Comparison of ENCODE assay signal across 22 mouse cellular contexts in genomic region chr10:94741459-94741858, GRCm38 (mm10). TPM values are rescaled to one million over a fixed set of nuclear protein-coding genes. Genes with fewer than 3 reads are reported as not detected.
DNase-seq lines count a peak whose midpoint lies in the region; TF ChIP-seq lines count a peak whose summit lies in the region.
"Had no signal": no experiment of that assay in that cellular context is flagged by ENCODE, and none has a peak within 500 bp of the region (broad histone marks: within the 10 kb centered on the region; RNA-seq: fewer than 3 reads in every experiment).

No protein-coding gene starts in this region.

- no peak overlapping the region for H3K27ac ChIP-seq in MEL (ENCODE audit: control insufficient read depth, low read depth, low read length)
- H3K27ac ChIP-seq: embryonic facial prominence, embryonic 10.5 days; embryonic facial prominence, embryonic 12.5 days; forebrain, embryonic 13.5 days; forebrain, embryonic 15.5 days had no signal

- H3K27me3 ChIP-seq in MEL (ENCODE audit: control insufficient read depth in 1 of 2, insufficient read depth in 2 of 2, low read length in 2 of 2), result no peaks in the 10 kb centered on the region
- H3K27me3 ChIP-seq: CH12.LX; embryonic facial prominence, embryonic 12.5 days; forebrain, embryonic 13.5 days; forebrain, embryonic 15.5 days had no signal

- H3K36me3 ChIP-seq in MEL (ENCODE audit: control insufficient read depth in 1 of 2, insufficient read depth in 2 of 2, low read length in 2 of 2), result peaks cover 1 to 11% of the 10 kb centered on the region in 2 experiments; a peak in 3 of 4 replicates
- H3K36me3 ChIP-seq: embryonic facial prominence, embryonic 12.5 days; forebrain, embryonic 15.5 days had no signal

- no peak overlapping the region for H3K4me3 ChIP-seq in MEL (ENCODE audit: control insufficient read depth in 1 of 2, insufficient read depth in 1 of 2, low read depth in 2 of 2, low read length in 2 of 2)
- H3K4me3 ChIP-seq: embryonic facial prominence, embryonic 10.5 days; embryonic facial prominence, embryonic 12.5 days; forebrain, embryonic 13.5 days; forebrain, embryonic 15.5 days had no signal

- H3K4me1 ChIP-seq in MEL (ENCODE audit: control insufficient read depth in 1 of 2, insufficient read depth in 2 of 2, low read length in 2 of 2), result peaks cover 5 to 7% of the 10 kb centered on the region in 2 experiments
- H3K4me1 ChIP-seq: embryonic facial prominence, embryonic 10.5 days; embryonic facial prominence, embryonic 12.5 days had no signal

- no peak for TF ChIP-seq POLR2A in MEL (IDR thresholded peaks at IDR 0.05; ENCODE audit: control insufficient read depth in 1 of 2, insufficient read depth in 1 of 2, low read depth in 1 of 2, low read length in 2 of 2, poor library complexity in 1 of 2)

- peak; percentile 63 for DNase-seq in 3T3-L1 (ENCODE audit: low read depth, low spot score)
- DNase-seq in MEL (ENCODE audit: low read depth, low spot score), result no peak
- DNase-seq in NIH3T3 (ENCODE audit: low read depth), result peak; percentile 11
- no peak for DNase-seq in lung, postnatal 36 days
- no peak for DNase-seq in testis, postnatal 14 days (ENCODE audit: low spot score)
- DNase-seq in adrenal gland, adult 8-10 months, result no peak
- DNase-seq: adrenal gland, adult 2 months; adrenal gland, postnatal 14 days; adrenal gland, postnatal 36 days; B cell, adult 2 months; cerebellum, adult 11-12 months; cerebellum, adult 2 months; cerebellum, adult 9-10 months; cerebellum, postnatal 10 days; cerebellum, postnatal 25 days; forebrain, postnatal 0 days had no signal

- TF ChIP-seq EP300 in MEL (IDR thresholded peaks at IDR 0.05; ENCODE audit: low read depth in 1 of 2, low read length in 2 of 2), result peak in 1 of 2 experiments; percentile 39; a peak in 2 of 4 replicates

- TF ChIP-seq CTCF in MEL (IDR thresholded peaks at IDR 0.05 in 2 of 3, conservative IDR thresholded peaks at IDR 0.05 in 1 of 3; ENCODE audit: control insufficient read depth in 1 of 3, insufficient read depth in 1 of 3, low read depth in 2 of 3, low read length in 3 of 3, poor library complexity in 1 of 3, severe bottlenecking in 1 of 3), result no peak

- H3K79me2 ChIP-seq in MEL (ENCODE audit: control insufficient read depth, insufficient read depth, low read length, poor library complexity), result no peaks in the 10 kb centered on the region; the same call in 1 of the 2 replicates

- H3K9ac ChIP-seq in MEL (ENCODE audit: control insufficient read depth, low read depth, low read length, poor library complexity, severe bottlenecking), result no peak overlapping the region
- H3K9ac ChIP-seq: embryonic facial prominence, embryonic 12.5 days; forebrain, embryonic 13.5 days; forebrain, embryonic 15.5 days; forebrain, postnatal 0 days had no signal

- no peaks in the 10 kb centered on the region for H3K9me3 ChIP-seq in MEL (replicated peaks; ENCODE audit: insufficient read depth, low read length)
- H3K9me3 ChIP-seq: embryonic facial prominence, embryonic 10.5 days; embryonic facial prominence, embryonic 12.5 days; forebrain, embryonic 13.5 days; forebrain, embryonic 15.5 days; G1E had no signal

- no peak for TF ChIP-seq RAD21 in MEL (IDR thresholded peaks at IDR 0.05; ENCODE audit: low read depth, low read length)

TF ChIP-seq in MEL, 35 proteins besides CTCF, POLR2A, EP300 and RAD21:
- no peak for TF ChIP-seq POLR2AphosphoS2 (IDR thresholded peaks at IDR 0.05; ENCODE audit: low read length)
- peak; percentile 51 for TF ChIP-seq ZNF384 (IDR thresholded peaks at IDR 0.05; ENCODE audit: low read depth, low read length)
- no peak for TF ChIP-seq ZMIZ1 (IDR thresholded peaks at IDR 0.05; ENCODE audit: low read depth, low read length)
- TF ChIP-seq NELFE (IDR thresholded peaks at IDR 0.05; ENCODE audit: low read depth, low read length), result no peak
- TF ChIP-seq KAT2A (conservative IDR thresholded peaks at IDR 0.05; ENCODE audit: low read depth, low read length), result no peak
- no peak for TF ChIP-seq TCF12 (IDR thresholded peaks at IDR 0.05; ENCODE audit: low read depth, low read length)
- no peak for TF ChIP-seq MYC (IDR thresholded peaks at IDR 0.05; ENCODE audit: low read depth, low read length)
- TF ChIP-seq UBTF (IDR thresholded peaks at IDR 0.05; ENCODE audit: borderline replicate concordance, insufficient read depth, low read depth, low read length), result no peak
- no peak for TF ChIP-seq MAFK (IDR thresholded peaks at IDR 0.05; ENCODE audit: borderline replicate concordance, low read depth, low read length)
TF ChIP-seq in MEL: peak in this region for 1.

RNA-seq across cellular contexts. Expression of gene Cep83, which starts 53.0 kb away (rescaled TPM):
- total RNA-seq in MEL (2012; rRNA removed), result 22.4 and 23.9 TPM in 2 replicates
- 100 to 1,000 TPM in 1 of 2 experiments, 10 to 100 TPM in 1; 25.9 to 231 TPM for polyA plus RNA-seq in MEL (2012; ENCODE audit: insufficient read depth in 1 of 2, insufficient read length in 2 of 2, low read depth in 1 of 2, low replicate concordance in 2 of 2, missing spikeins in 1 of 2)
- total RNA-seq in adrenal gland, adult 8-10 months (2022), result 10 to 100 TPM in 1 of 4 experiments, 1 to 10 TPM in 3; 7.5 to 10.6 (median 8.9) TPM

Comparison
In these comparisons a context has a peak if more than half of its experiments do, and no peak if none do; other contexts are left out.
1. DNase-seq: peak in 3T3-L1 (single experiment) and NIH3T3 (single experiment); none in MEL (single experiment), lung, postnatal 36 days (single experiment), testis, postnatal 14 days (single experiment) and adrenal gland, adult 8-10 months (single experiment).